Mouse (Mus musculus) embryonic facial prominence, embryonic 15.5 days (tissue): Measurements from ENCODE around the gene Gpr25. TPM values are rescaled to one million over a fixed set of nuclear protein-coding genes. Genes with fewer than 3 reads are reported as not detected.

Experiments
- ATAC-seq: fragments of 200-750 bp; cut with Nextera tagmentation; 2 replicates; pipeline ENCODE4 v1.8.0; 2017; ENCODE audit warnings: low read depth, moderate TSS enrichment; ENCODE audit not compliant: insufficient number of reproducible peaks, low FRiP score, low TSS enrichment
- H3K27ac ChIP-seq: fragments of 300-500 bp; sonication (generic); replicated peaks from 2 replicates; pipeline ENCODE4 v1.5.1; 2015; ENCODE audit warnings: mild to moderate bottlenecking, inconsistent platforms
- H3K27me3 ChIP-seq: fragments of 300-500 bp; sonication (generic); 2 replicates; pipeline ENCODE4 v1.6.1; 2015; ENCODE audit warnings: inconsistent platforms
- H3K36me3 ChIP-seq: fragments of 300-500 bp; sonication (generic); 2 replicates; pipeline ENCODE4 v1.6.1; 2015; ENCODE audit warnings: mild to moderate bottlenecking, inconsistent platforms
- H3K4me1 ChIP-seq: fragments of 300-500 bp; sonication (generic); 2 replicates; pipeline ENCODE4 v1.6.1; 2015; ENCODE audit warnings: inconsistent platforms
- H3K4me2 ChIP-seq: fragments of 300-500 bp; sonication (generic); replicated peaks from 2 replicates; pipeline ENCODE4 v1.6.1; 2015; ENCODE audit warnings: mild to moderate bottlenecking, inconsistent platforms
- H3K4me3 ChIP-seq: fragments of 300-500 bp; sonication (generic); replicated peaks from 2 replicates; pipeline ENCODE4 v1.5.1; 2015; ENCODE audit warnings: mild to moderate bottlenecking, inconsistent platforms
- H3K9ac ChIP-seq: fragments of 300-500 bp; sonication (generic); 2 replicates; pipeline ENCODE4 v1.6.1; 2015; ENCODE audit warnings: inconsistent platforms
- H3K9me3 ChIP-seq: fragments of 300-500 bp; sonication (generic); replicated peaks from 2 replicates; pipeline ENCODE4 v1.6.1; 2016; ENCODE audit warnings: inconsistent platforms
- WGBS: fragments of 180-500 bp; shearing (Covaris S2); methylation state at CpG from one replicate; pipeline ENCODE4 v1.1.7; 2015; 5-methylcytosine and 5-hydroxymethylcytosine counted together
- polyA plus RNA-seq: library from polyadenylated mRNA; unstranded; fragments of >200 nt; fragmentation: Nextera tagmentation; extraction: Ambion mirVana; gene quantifications from 2 replicates; pipeline ENCODE4 v1.2.1, GENCODE M21; 2015

The Gpr25 gene
- polyA plus RNA-seq, 1 experiment from 2014 or later: not detected

DNA sequence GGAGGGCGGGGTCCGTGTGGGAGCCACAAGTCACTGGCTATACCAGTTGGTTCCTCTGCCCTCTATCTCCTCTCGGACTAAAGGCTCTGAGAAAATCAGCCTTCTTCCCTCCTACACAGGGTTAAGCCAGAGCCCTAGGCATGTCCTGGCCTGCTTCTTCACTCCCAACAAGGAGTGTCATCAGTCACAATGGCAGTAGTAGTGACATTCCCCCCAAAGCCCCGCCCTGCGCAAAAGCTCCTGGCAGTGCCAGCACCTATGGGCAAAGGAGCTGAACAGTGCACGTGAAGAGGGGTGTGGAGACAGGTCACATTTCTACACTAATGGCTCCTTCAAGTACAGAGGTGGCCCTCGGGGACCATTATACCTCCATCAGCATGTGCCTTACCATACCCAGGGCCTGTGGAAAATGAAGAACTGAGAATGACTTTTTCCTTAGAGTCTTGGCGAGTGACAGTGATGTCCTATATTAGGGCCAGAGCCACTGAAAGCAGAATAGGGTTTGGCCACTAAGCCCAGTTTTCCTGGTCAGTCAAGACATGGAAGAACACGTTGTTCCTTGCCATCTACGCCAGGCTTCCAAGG, 36.8 kb downstream of the Gpr25 start:
- Histone ChIP-seq H3K4me2 (no peak overlapping the region), H3K27me3 (no peaks in the 10 kb centered on the region), H3K36me3 (peaks cover 29% of the 10 kb centered on the region), H3K4me1 (peaks cover 19% of the 10 kb centered on the region), H3K27ac (no peak overlapping the region), H3K9ac (no peak overlapping the region), H3K9me3 (no peaks in the 10 kb centered on the region), H3K4me3 (no peak overlapping the region)
- 82% methylated on average over 10 of the region's 10 CpGs for WGBS
- no peak for ATAC-seq

DNA sequence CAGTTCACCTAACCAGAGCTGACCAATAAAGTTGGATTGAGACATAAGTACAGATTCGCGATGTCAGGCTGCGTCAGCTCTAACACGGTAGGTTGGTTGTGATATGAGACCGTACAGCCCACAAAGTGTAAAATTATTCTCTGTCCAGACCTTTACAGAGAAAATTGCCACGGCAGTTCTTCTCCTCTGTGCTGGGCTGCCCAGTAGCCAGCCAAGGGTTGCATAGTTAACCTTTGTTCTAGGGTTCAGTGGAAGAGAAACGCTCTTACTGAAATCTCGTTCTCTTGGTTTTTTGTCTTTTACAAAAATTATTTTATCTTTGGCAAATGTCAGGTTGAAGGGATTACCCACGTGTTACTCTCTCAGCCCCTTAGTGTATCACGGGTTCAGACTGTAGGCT, 38.3 kb downstream of the Gpr25 start:
- Histone ChIP-seq H3K4me1 (peaks cover 6% of the 10 kb centered on the region), H3K4me2 (no peak overlapping the region), H3K36me3 (peaks cover 44% of the 10 kb centered on the region), H3K27ac (no peak overlapping the region), H3K9me3 (no peaks in the 10 kb centered on the region), H3K27me3 (no peaks in the 10 kb centered on the region), H3K4me3 (no peak overlapping the region), H3K9ac (no peak overlapping the region)
- ATAC-seq: no peak
- WGBS: 85% methylated on average over 10 of the region's 10 CpGs

- 63% methylated on average over 10 of the region's 10 CpGs for WGBS
- H3K9ac ChIP-seq: no peak overlapping the region
These were observed 40.4 kb downstream of the Gpr25 start for GRCm38 (mm10) chr1:136220037-136220871.

DNA sequence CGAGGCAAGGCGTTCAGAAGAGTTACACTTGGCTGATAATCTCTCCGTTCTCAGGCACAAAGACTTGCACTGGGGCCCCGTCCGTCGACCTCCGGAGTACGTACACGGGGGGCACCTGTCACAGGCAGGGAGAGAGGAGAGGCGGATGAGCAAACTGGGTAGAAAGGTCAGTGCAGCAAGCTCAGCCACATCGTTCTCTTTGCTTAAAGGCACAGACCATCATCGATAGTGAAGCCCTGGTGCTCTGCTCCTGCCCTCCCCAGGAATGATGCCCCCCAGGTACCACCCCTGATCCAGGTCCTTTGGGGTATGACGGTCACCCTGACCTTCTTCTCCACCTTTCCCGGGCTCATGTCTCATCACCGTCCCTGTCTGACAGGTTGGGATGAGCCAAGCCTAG, 46.4 kb downstream of the Gpr25 start:
- no peaks in the 10 kb centered on the region for H3K9me3 ChIP-seq
- no peak overlapping the region for H3K4me2 ChIP-seq
- H3K27ac ChIP-seq: no peak overlapping the region
- H3K4me1 ChIP-seq: peaks cover 9% of the 10 kb centered on the region; the same call in 1 of the 2 replicates
- WGBS: 80% methylated on average over 15 of the region's 15 CpGs
- H3K9ac ChIP-seq: no peak overlapping the region
- peaks cover 32% of the 10 kb centered on the region; the same call in 1 of the 2 replicates for H3K36me3 ChIP-seq
- no peak overlapping the region for H3K4me3 ChIP-seq
- no peaks in the 10 kb centered on the region for H3K27me3 ChIP-seq
- no peak for ATAC-seq

More at GRCm38 (mm10) chr1:136220037-136220871, 40.4 kb downstream of the Gpr25 start:
- H3K4me3 ChIP-seq: no peak overlapping the region
- no peaks in the 10 kb centered on the region for H3K27me3 ChIP-seq
- H3K9me3 ChIP-seq: no peaks in the 10 kb centered on the region
- no peak overlapping the region for H3K4me2 ChIP-seq
- peaks cover 15% of the 10 kb centered on the region for H3K4me1 ChIP-seq
- H3K36me3 ChIP-seq: peaks cover 49% of the 10 kb centered on the region
- ATAC-seq: peak; percentile 41; the same call in 1 of the 2 replicates
- H3K27ac ChIP-seq: no peak overlapping the region

DNA sequence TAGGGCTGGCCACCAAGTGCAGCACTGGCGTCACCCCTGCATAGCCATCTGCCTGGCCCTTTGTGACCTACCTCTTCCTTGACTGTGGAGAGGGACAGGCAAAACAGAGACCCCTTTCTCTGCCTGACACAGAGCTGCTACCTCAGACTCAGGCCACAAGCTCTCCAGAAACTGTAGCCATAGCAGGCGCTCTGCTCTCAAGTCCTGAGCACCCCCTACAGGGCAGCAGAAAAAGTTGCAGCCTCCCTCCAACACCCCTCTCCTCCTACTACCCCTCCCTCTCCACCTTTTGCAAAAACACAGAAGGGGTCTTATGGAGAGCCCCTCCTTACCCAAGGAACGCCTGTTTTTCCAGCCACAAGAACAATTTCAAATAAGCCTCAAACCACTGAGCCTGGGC, 47.9 kb downstream of the Gpr25 start, which contains the start of gene Mroh3:
Gene Mroh3, minus strand, starts transcription at position 26 of the 400 bp plus-strand sequence.
- ATAC-seq: no peak
- Histone ChIP-seq H3K4me3 (no peak within 1 kb of the TSS), H3K27me3 (no peaks in the 10 kb centered on the region), H3K36me3 (peaks cover 19% of the 10 kb centered on the region; the same call in 1 of the 2 replicates), H3K4me1 (peaks cover 9% of the 10 kb centered on the region; the same call in 1 of the 2 replicates), H3K27ac (no peak within 1 kb of the TSS), H3K4me2 (no peak within 1 kb of the TSS), H3K9me3 (no peaks in the 10 kb centered on the region), H3K9ac (no peak within 1 kb of the TSS)
- 34% methylated on average over 3 of the region's 3 CpGs for WGBS

Other genes with a start within 250 kb of the Gpr25 start
- 1.3 and 3.0 TPM in 2 replicates for gene Ascl5, start 210.1 kb downstream of the Gpr25 start, polyA plus RNA-seq
- 5.2 and 7.8 TPM in 2 replicates for gene Cacna1s, start 208.1 kb downstream of the Gpr25 start, polyA plus RNA-seq
- 2.8 TPM in 2 replicates for gene Kif21b, start 129.5 kb downstream of the Gpr25 start, polyA plus RNA-seq
- gene Mroh3, start 48.0 kb downstream of the Gpr25 start, polyA plus RNA-seq: 0.32 TPM in 1 of 2 replicates, not detected in the other
- gene Inava, start 26.6 kb downstream of the Gpr25 start, polyA plus RNA-seq: 16.6 and 19.4 TPM in 2 replicates
- 11.2 and 12.4 TPM in 2 replicates for gene Camsap2, start 85.2 kb upstream of the Gpr25 start, polyA plus RNA-seq
- gene Ddx59, start 154.4 kb upstream of the Gpr25 start, polyA plus RNA-seq: 19.7 and 20.3 TPM in 2 replicates
- gene Kif14, start 205.5 kb upstream of the Gpr25 start, polyA plus RNA-seq: 4.0 and 5.2 TPM in 2 replicates